Mouse (Mus musculus) megakaryocyte, embryonic 14.5 days (primary cell): ENCODE results near the gene Gm43064.

ENCODE experiments used
- FLI1 ChIP-seq: IDR thresholded peaks from 2 replicates; pipeline ENCODE4 v1.6.1; 2012; ENCODE audit warnings: low read length, inconsistent platforms, mixed read lengths
- GATA1 ChIP-seq: IDR thresholded peaks from 3 replicates; pipeline ENCODE4 v1.6.1; 2012; ENCODE audit warnings: mixed read lengths, low read length, inconsistent platforms, borderline replicate concordance

DNA sequence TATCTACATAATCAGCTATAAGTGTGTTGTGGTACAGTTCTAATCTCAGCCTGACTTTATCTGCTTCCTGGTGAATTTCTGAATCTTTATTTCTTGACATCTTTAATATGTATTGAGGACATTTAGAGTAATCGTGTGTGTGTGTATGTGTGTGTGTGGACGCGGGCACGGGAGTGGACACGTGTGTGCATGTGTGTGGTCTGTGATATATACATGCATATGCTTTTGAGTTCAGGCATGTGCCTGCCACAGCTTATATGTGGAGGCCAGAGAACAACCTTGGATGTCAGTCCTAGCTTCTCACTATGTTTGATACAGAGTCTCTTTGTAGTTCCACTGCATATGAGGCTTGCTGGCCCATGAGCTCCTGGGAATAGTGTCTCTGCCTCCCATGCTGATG lies 27.1 kb downstream of the Gm43064 start:
- TF ChIP-seq GATA1 (no peak), FLI1 (no peak)
